Mouse (Mus musculus): Measurements from ENCODE around the gene Gm5089.

DNA sequence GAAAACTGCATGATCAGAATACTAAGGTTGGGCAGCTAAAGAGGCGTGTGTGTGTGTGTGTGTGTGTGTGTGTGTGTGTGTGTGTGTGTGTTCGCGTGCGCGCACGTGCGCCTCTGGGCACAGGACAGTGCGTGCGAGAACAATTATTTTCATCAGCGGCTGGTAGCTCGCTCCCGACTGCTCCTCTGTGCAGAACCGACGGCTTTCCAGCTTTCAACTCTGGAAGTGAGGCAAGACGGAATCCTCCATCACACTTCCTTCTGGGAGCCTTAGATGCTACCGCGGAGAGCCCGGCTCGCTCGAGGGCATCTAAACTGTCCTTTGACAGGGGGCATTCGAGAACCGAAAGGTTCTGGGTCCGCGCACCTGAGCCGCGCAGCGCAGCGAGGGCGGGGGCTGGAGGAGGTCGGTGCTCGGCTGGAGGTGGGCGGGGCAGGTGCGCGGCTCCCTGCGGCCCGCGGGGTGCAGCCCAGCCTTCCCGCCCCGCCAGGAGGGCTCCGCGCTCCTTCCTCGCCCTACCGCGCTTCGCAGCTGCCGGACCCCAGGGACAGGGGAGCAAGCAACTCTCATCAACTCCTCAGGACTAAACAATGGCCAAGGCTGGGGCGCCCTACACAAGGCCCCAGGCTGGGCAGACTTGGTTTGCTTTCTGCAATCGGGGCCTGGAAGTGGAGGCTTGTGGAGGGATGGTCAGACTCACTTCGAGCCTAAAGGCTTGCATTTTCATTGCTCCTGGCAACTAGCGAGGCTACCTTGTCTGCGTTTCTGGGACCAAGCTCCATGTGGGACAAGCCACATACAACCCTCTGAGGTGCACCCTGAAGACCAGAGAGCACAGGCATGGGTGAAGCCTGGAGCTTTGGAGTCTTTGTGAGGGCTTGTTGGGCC lies 39.8 kb upstream of the Gm5089 start, which contains the start of gene Gm10837:
- no peak for TF ChIP-seq TAL1 (IDR thresholded peaks at IDR 0.05; ENCODE audit: low read length)
- TF ChIP-seq GATA1 (IDR thresholded peaks at IDR 0.05; ENCODE audit: low read length), result no peak

All from erythroblast, embryonic 14.5 days (primary cell).